Mouse (Mus musculus) heart, postnatal 0 days (tissue): ENCODE results near the gene Gfod2. TPM values are rescaled to one million over a fixed set of nuclear protein-coding genes. Genes with fewer than 3 reads are reported as not detected.

ENCODE experiments used
- ATAC-seq: fragments of 200-750 bp; cut with Nextera tagmentation; 2 replicates; pipeline ENCODE4 v1.8.0; 2017; ENCODE audit warnings: low read depth, moderate number of reproducible peaks, moderate library complexity; ENCODE audit not compliant: insufficient read depth
- DNase-seq: peaks from one replicate; pipeline ENCODE4 v3.0.0-alpha.2; 2016; ENCODE audit warnings: low spot score
- H3K27ac ChIP-seq: fragments of 300-500 bp; sonication (generic); 2 replicates; pipeline ENCODE4 v1.5.1; 2014; ENCODE audit warnings: low read depth, mild to moderate bottlenecking
- H3K27me3 ChIP-seq: fragments of 300-500 bp; sonication (generic); 2 replicates; pipeline ENCODE4 v1.6.1; 2014; ENCODE audit warnings: low read length, mixed read lengths; ENCODE audit not compliant: control insufficient read depth, insufficient read depth
- H3K36me3 ChIP-seq: fragments of 300-500 bp; sonication (generic); replicated peaks from 2 replicates; pipeline ENCODE4 v1.6.1; 2014; ENCODE audit warnings: low read length, mixed read lengths; ENCODE audit not compliant: control insufficient read depth, insufficient read depth
- H3K4me1 ChIP-seq: fragments of 300-500 bp; sonication (generic); 2 replicates; pipeline ENCODE4 v1.6.1; 2014; ENCODE audit warnings: antibody characterized with exemption; ENCODE audit not compliant: control insufficient read depth, insufficient read depth
- H3K4me2 ChIP-seq: fragments of 300-500 bp; sonication (generic); 2 replicates; pipeline ENCODE4 v1.6.1; 2014; ENCODE audit warnings: low read depth, mild to moderate bottlenecking, low read length, moderate library complexity
- H3K4me3 ChIP-seq: fragments of 300-500 bp; sonication (generic); 2 replicates; pipeline ENCODE4 v1.5.1; 2014; ENCODE audit warnings: low read depth, low read length
- H3K9ac ChIP-seq: fragments of 300-500 bp; sonication (generic); replicated peaks from 2 replicates; pipeline ENCODE4 v1.6.1; 2014; ENCODE audit warnings: low read depth, low read length, mixed read lengths
- H3K9me3 ChIP-seq: fragments of 300-500 bp; sonication (generic); replicated peaks from 2 replicates; pipeline ENCODE4 v1.6.1; 2016; ENCODE audit warnings: low read length; ENCODE audit not compliant: control insufficient read depth
- CTCF ChIP-seq: IDR thresholded peaks from 2 replicates; pipeline ENCODE4 v1.5.1; 2016; ENCODE audit warnings: antibody characterized with exemption, control low read depth, low read depth
- EP300 ChIP-seq: IDR thresholded peaks from 2 replicates; pipeline ENCODE4 v1.6.1; 2016; ENCODE audit warnings: antibody characterized with exemption, low read depth
- WGBS: fragments of 180-500 bp; shearing (Covaris S2); extraction: QIAGEN DNeasy Blood & Tissue Kit; methylation state at CpG from one replicate; pipeline ENCODE4 v1.1.7; 2014; 5-methylcytosine and 5-hydroxymethylcytosine counted together
- polyA plus RNA-seq: library from polyadenylated mRNA; unstranded; fragments of >200 nt; fragmentation: Nextera tagmentation; extraction: Ambion mirVana; gene quantifications from 2 replicates; pipeline ENCODE4 v1.2.1, GENCODE M21; 2015
- total RNA-seq: library from RNA; depleted of rRNA; stranded (reverse); fragments of >200 nt; gene quantifications from 2 replicates; pipeline ENCODE4 v1.2.3, GENCODE M21; 2014; ENCODE audit warnings: low replicate concordance

Gene Gfod2
- total and polyA plus RNA-seq, 2 experiments from 2014 or later = 5.8 to 6.6 TPM

GRCm38 (mm10) chr8:105757796-105758276 is 628 bp downstream of the Gfod2 start:
- no peak for DNase-seq
- Histone ChIP-seq H3K4me2 (peak overlapping the region; percentile 78), H3K27ac (peak overlapping the region; percentile 54), H3K9ac (peak overlapping the region; percentile 56), H3K36me3 (no peaks in the 10 kb centered on the region), H3K4me1 (peaks cover 12% of the 10 kb centered on the region; the same call in 1 of the 2 replicates), H3K9me3 (no peaks in the 10 kb centered on the region), H3K4me3 (peak overlapping the region; percentile 79), H3K27me3 (no peaks in the 10 kb centered on the region)
- TF ChIP-seq EP300 (no peak), CTCF (no peak)
- WGBS = 5% methylated on average over 12 of the region's 12 CpGs
- no peak for ATAC-seq

GRCm38 (mm10) chr8:105754688-105755087 is 3.8 kb downstream of the Gfod2 start:
- ATAC-seq = no peak
- WGBS = 83% methylated on average over 2 of the region's 2 CpGs
- no peak overlapping the region for H3K27ac ChIP-seq
- TF ChIP-seq CTCF = no peak
- TF ChIP-seq EP300 = no peak
- H3K4me3 ChIP-seq = no peak overlapping the region
- no peaks in the 10 kb centered on the region for H3K36me3 ChIP-seq
- DNase-seq = no peak
- no peaks in the 10 kb centered on the region for H3K27me3 ChIP-seq
- H3K9me3 ChIP-seq = no peaks in the 10 kb centered on the region
- H3K9ac ChIP-seq = no peak overlapping the region
- no peak overlapping the region for H3K4me2 ChIP-seq
- H3K4me1 ChIP-seq = peaks cover 28% of the 10 kb centered on the region

GRCm38 (mm10) chr8:105753916-105754315 is 4.5 kb downstream of the Gfod2 start:
- no peaks in the 10 kb centered on the region for H3K9me3 ChIP-seq
- H3K4me3 ChIP-seq = no peak overlapping the region
- no peak overlapping the region for H3K9ac ChIP-seq
- no peak overlapping the region for H3K27ac ChIP-seq
- ATAC-seq (no peak), DNase-seq (no peak)
- TF ChIP-seq EP300 (no peak), CTCF (no peak)
- H3K4me2 ChIP-seq = no peak overlapping the region
- no peaks in the 10 kb centered on the region for H3K27me3 ChIP-seq
- no peaks in the 10 kb centered on the region for H3K36me3 ChIP-seq
- WGBS = 59% methylated on average over 2 of the region's 2 CpGs
- H3K4me1 ChIP-seq = peaks cover 23% of the 10 kb centered on the region

- no peaks in the 10 kb centered on the region for H3K27me3 ChIP-seq
- peak overlapping the region; percentile 11; the same call in 1 of the 2 replicates for H3K4me3 ChIP-seq
- TF ChIP-seq EP300 = no peak
- no peak for TF ChIP-seq CTCF
- peak overlapping the region; percentile 67 for H3K27ac ChIP-seq
- no peaks in the 10 kb centered on the region for H3K9me3 ChIP-seq
- H3K36me3 ChIP-seq = no peaks in the 10 kb centered on the region
- WGBS = 4% methylated on average over 11 of the region's 11 CpGs
- ATAC-seq (peak; percentile 90), DNase-seq (peak; percentile 80)
- H3K4me2 ChIP-seq = peak overlapping the region; percentile 42
- H3K9ac ChIP-seq = no peak overlapping the region
- peaks cover 19% of the 10 kb centered on the region for H3K4me1 ChIP-seq
These were observed 7.9 kb downstream of the Gfod2 start for GRCm38 (mm10) chr8:105750606-105751005.

- H3K4me1 ChIP-seq = peaks cover 3% of the 10 kb centered on the region; the same call in 1 of the 2 replicates
- TF ChIP-seq CTCF (no peak), EP300 (no peak)
- no peaks in the 10 kb centered on the region for H3K27me3 ChIP-seq
- no peak overlapping the region for H3K4me2 ChIP-seq
- WGBS = 69% methylated on average over 4 of the region's 4 CpGs
- H3K4me3 ChIP-seq = no peak overlapping the region
- no peak overlapping the region for H3K9ac ChIP-seq
- no peak overlapping the region for H3K27ac ChIP-seq
- ATAC-seq (no peak), DNase-seq (no peak)
- H3K36me3 ChIP-seq = no peaks in the 10 kb centered on the region
- H3K9me3 ChIP-seq = no peaks in the 10 kb centered on the region
These were observed 15.2 kb downstream of the Gfod2 start for GRCm38 (mm10) chr8:105743301-105743700.

GRCm38 (mm10) chr8:105739216-105739615 is 19.2 kb downstream of the Gfod2 start:
- TF ChIP-seq CTCF (no peak), EP300 (no peak)
- no peaks in the 10 kb centered on the region for H3K36me3 ChIP-seq
- 84% methylated on average over 5 of the region's 5 CpGs for WGBS

More at GRCm38 (mm10) chr8:105739216-105739615, 19.2 kb downstream of the Gfod2 start:
- no peaks in the 10 kb centered on the region for H3K4me1 ChIP-seq
- no peaks in the 10 kb centered on the region for H3K9me3 ChIP-seq
- no peak overlapping the region for H3K4me3 ChIP-seq
- H3K27me3 ChIP-seq = no peaks in the 10 kb centered on the region
- no peak overlapping the region for H3K9ac ChIP-seq
- no peak overlapping the region for H3K27ac ChIP-seq
- H3K4me2 ChIP-seq = no peak overlapping the region
- ATAC-seq (no peak), DNase-seq (no peak)
